Mouse (Mus musculus) C2C12 (cell line): ENCODE measurements around the gene Ihh. TPM values are rescaled to one million over a fixed set of nuclear protein-coding genes. Genes with fewer than 3 reads are reported as not detected.

Source experiments
- H3K27me3 ChIP-seq: one replicate; pipeline ENCODE4 v1.6.1; 2011; ENCODE audit not compliant: control insufficient read depth, insufficient read depth, insufficient read length
- H3K36me3 ChIP-seq: one replicate; pipeline ENCODE4 v1.6.1; 2011; ENCODE audit not compliant: control insufficient read depth, insufficient read depth
- H3K4me3 ChIP-seq: one replicate; pipeline ENCODE4 v1.5.1; 2011; ENCODE audit warnings: mild to moderate bottlenecking, control low read depth; ENCODE audit not compliant: poor library complexity, insufficient read depth, severe bottlenecking
- H3K79me2 ChIP-seq: one replicate; pipeline ENCODE4 v1.6.1; 2011; ENCODE audit not compliant: control insufficient read depth, insufficient read depth
- H3K79me3 ChIP-seq: one replicate; pipeline ENCODE4 v1.6.1; 2011; ENCODE audit warnings: low read depth, control low read depth
- H3ac ChIP-seq: one replicate; pipeline ENCODE3; 2011; ENCODE audit warnings: low read depth; ENCODE audit not compliant: control insufficient read depth, insufficient read length
- CEBPB ChIP-seq: IDR thresholded peaks from one replicate; pipeline ENCODE4 v1.6.1; 2011; ENCODE audit warnings: low read depth, mild to moderate bottlenecking, control low read depth, moderate library complexity
- CTCF ChIP-seq: IDR thresholded peaks from one replicate; pipeline ENCODE4 v1.5.1; 2011; ENCODE audit not compliant: control insufficient read depth, insufficient read depth, insufficient read length
- FOSL1 ChIP-seq: IDR thresholded peaks from one replicate; pipeline ENCODE4 v1.8.0; 2011; ENCODE audit warnings: mild to moderate bottlenecking, low read length; ENCODE audit not compliant: poor library complexity, insufficient read depth, severe bottlenecking
- MAX ChIP-seq: IDR thresholded peaks from one replicate; pipeline ENCODE4 v1.6.1; 2011; ENCODE audit warnings: mild to moderate bottlenecking, control low read depth
- MYOD1 ChIP-seq: IDR thresholded peaks from one replicate; pipeline ENCODE4 v1.6.1; 2011; ENCODE audit warnings: low read depth; ENCODE audit not compliant: control insufficient read depth, insufficient read length
- MYOG ChIP-seq: IDR thresholded peaks from one replicate; pipeline ENCODE4 v1.6.1; 2011; ENCODE audit not compliant: control insufficient read depth, insufficient read length; ENCODE audit errors: extremely low read depth
- USF1 ChIP-seq: IDR thresholded peaks from one replicate; pipeline ENCODE4 v1.6.1; 2011; ENCODE audit warnings: low read depth, mild to moderate bottlenecking, control low read depth, moderate library complexity
- polyA plus RNA-seq: library from polyadenylated mRNA; unstranded; fragments of >200 nt; fragmentation: generic; extraction: Trizol; gene quantifications from one replicate; pipeline ENCODE4 v1.2.1, GENCODE M21; 2012; ENCODE audit warnings: missing spikeins

The Ihh gene
- polyA plus RNA-seq, 1 experiment, result 0.07 TPM

GRCm38 (mm10) chr1:74975936-74976335, 24.5 kb upstream of the Ihh start:
- Histone ChIP-seq H3K79me2 (no peaks in the 10 kb centered on the region), H3K79me3 (no peaks in the 10 kb centered on the region), H3K27me3 (peaks cover 11% of the 10 kb centered on the region), H3K4me3 (no peak overlapping the region), H3ac (no peak overlapping the region), H3K36me3 (no peaks in the 10 kb centered on the region)
- no peak for TF ChIP-seq FOSL1
- TF ChIP-seq CEBPB, result no peak
- no peak for TF ChIP-seq USF1
- TF ChIP-seq MYOD1, result no peak
- no peak for TF ChIP-seq MYOG

- no peaks in the 10 kb centered on the region for H3K79me2 ChIP-seq
- no peaks in the 10 kb centered on the region for H3K79me3 ChIP-seq
- no peaks in the 10 kb centered on the region for H3K36me3 ChIP-seq
- TF ChIP-seq MYOD1 (no peak), MYOG (no peak), USF1 (no peak), FOSL1 (no peak), CTCF (no peak), CEBPB (no peak), MAX (no peak)
- peaks cover 8% of the 10 kb centered on the region for H3K27me3 ChIP-seq
- H3ac ChIP-seq, result no peak overlapping the region
- no peak overlapping the region for H3K4me3 ChIP-seq
Measured at GRCm38 (mm10) chr1:74973590-74973989, 22.1 kb upstream of the Ihh start.

GRCm38 (mm10) chr1:74971353-74972050, 20.0 kb upstream of the Ihh start:
- Histone ChIP-seq H3K79me2 (no peaks in the 10 kb centered on the region), H3K36me3 (no peaks in the 10 kb centered on the region), H3K4me3 (no peak overlapping the region), H3K27me3 (peaks cover 4% of the 10 kb centered on the region), H3ac (no peak overlapping the region), H3K79me3 (no peaks in the 10 kb centered on the region)
- no peak for TF ChIP-seq MYOG
- TF ChIP-seq CEBPB, result no peak
- TF ChIP-seq USF1, result no peak

GRCm38 (mm10) chr1:74967962-74968580, 16.6 kb upstream of the Ihh start:
- no peaks in the 10 kb centered on the region for H3K79me3 ChIP-seq
- no peaks in the 10 kb centered on the region for H3K27me3 ChIP-seq
- H3K79me2 ChIP-seq, result no peaks in the 10 kb centered on the region
- no peak overlapping the region for H3K4me3 ChIP-seq
- no peaks in the 10 kb centered on the region for H3K36me3 ChIP-seq
- H3ac ChIP-seq, result no peak overlapping the region
- TF ChIP-seq CTCF, result no peak
- no peak for TF ChIP-seq FOSL1

- Histone ChIP-seq H3K36me3 (no peaks in the 10 kb centered on the region), H3ac (no peak overlapping the region), H3K79me2 (no peaks in the 10 kb centered on the region), H3K79me3 (no peaks in the 10 kb centered on the region), H3K27me3 (peaks cover 25% of the 10 kb centered on the region), H3K4me3 (no peak overlapping the region)
- peak; percentile 53 for TF ChIP-seq MAX
- TF ChIP-seq MYOD1, result no peak
- TF ChIP-seq CTCF, result peak; percentile 86
Measured at GRCm38 (mm10) chr1:74964494-74965215, 13.2 kb upstream of the Ihh start.

GRCm38 (mm10) chr1:74962853-74963227, 11.4 kb upstream of the Ihh start:
- peaks cover 29% of the 10 kb centered on the region for H3K27me3 ChIP-seq
- H3K79me3 ChIP-seq, result no peaks in the 10 kb centered on the region
- H3K79me2 ChIP-seq, result no peaks in the 10 kb centered on the region
- TF ChIP-seq MAX (no peak), MYOG (no peak), CEBPB (no peak), MYOD1 (no peak), FOSL1 (no peak), USF1 (no peak), CTCF (no peak)
- no peaks in the 10 kb centered on the region for H3K36me3 ChIP-seq
- H3ac ChIP-seq, result no peak overlapping the region
- H3K4me3 ChIP-seq, result no peak overlapping the region
